Mouse (Mus musculus): ENCODE results near the gene Zfp11. TPM values are rescaled to one million over a fixed set of nuclear protein-coding genes. Genes with fewer than 3 reads are reported as not detected.

The Zfp11 gene
- 2.8 TPM for polyA plus RNA-seq (2014; fragmentation: Illumina TruSeq; extraction: RNeasy Lipid Tissue Mini Kit (QIAGEN cat#74804); ENCODE audit: low read depth, low replicate concordance)

DNA sequence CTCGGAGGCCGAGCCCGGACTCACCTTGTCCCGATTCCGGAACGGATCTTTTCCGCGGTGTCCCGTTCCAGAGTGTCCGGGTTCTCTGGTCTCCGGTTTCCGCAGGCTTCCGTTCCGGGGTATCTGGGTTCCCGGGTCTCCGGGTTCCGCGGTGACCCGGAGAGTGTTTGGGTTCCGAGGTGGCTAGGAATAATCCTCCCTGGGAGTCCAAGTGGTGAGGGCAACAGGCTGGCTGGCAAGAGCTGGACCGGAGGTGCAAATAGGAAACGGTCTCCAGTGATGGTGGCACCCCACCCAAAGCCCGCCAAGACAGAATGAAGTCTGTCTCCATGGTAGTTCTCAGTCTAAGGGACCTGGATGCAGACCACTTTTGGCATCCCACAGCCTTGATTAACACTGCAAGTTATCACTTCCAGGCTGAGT lies at the start of gene Zfp11:
Zfp11 (minus strand) TSS at position 64 of the 423 bp plus-strand sequence.

DNA sequence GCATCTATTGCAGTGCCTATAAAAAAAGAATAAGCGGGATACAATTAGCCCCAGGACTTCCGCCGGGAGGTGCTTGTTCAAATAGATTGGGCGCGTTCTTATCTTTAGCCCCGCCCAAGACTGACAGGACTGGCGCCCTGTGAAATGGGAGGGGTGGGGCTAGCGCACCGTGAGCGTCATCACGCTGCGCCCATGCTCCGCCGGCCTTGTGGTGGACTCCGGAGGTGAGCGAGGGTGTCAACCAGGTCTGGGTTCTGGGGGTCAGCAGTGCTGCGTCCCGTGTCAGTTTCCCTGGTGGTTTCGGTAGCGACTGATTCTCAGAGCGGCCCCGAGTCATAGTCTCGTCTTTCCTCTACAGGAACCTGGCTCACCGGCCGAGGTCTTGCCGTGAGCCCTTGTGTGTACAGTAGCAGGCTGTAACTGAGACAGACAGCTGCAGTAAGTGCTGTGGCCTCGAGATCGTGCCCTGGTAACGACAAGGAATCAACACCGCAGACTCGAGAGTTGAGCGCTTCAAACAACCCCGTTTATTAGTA lies 45.5 kb upstream of the Zfp11 start, which contains the start of gene Mrps17:
Mrps17 (plus strand) TSS at position 172 of the 536 bp plus-strand sequence.

DNA sequence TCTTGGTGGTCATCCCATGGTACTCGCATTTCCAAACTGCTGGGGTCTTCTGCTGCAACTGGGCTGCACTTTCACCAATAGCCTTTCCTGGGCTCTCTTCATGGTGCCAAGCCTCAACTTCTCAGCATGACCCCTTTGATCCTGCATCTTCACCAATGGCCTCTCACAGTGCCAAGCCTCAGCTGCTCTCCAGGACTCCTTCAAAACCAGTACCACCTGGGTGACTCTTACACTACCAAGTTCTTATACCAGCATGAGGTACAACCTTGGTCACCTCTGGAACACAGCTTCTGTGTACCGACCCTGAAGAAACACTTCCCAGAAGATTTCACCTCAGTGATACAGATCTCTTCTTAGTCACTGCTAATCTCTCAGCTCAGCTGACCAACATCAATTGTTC lies 38.5 kb upstream of the Zfp11 start, which contains the start of gene Sept14:
Sept14 (minus strand) TSS at position 101 of the 400 bp plus-strand sequence.

Other genes starting within 250 kb of the Zfp11 start
- gene Sfswap, start 168.9 kb downstream of the Zfp11 start, polyA plus RNA-seq (2014; fragmentation: Illumina TruSeq; extraction: RNeasy Lipid Tissue Mini Kit (QIAGEN cat#74804); ENCODE audit: low read depth, low replicate concordance): 38.6 TPM
- 0.86 TPM for gene Mmp17, start 85.9 kb downstream of the Zfp11 start, polyA plus RNA-seq (2014; fragmentation: Illumina TruSeq; extraction: RNeasy Lipid Tissue Mini Kit (QIAGEN cat#74804); ENCODE audit: low read depth, low replicate concordance)
- gene Sept14, start 38.4 kb upstream of the Zfp11 start, polyA plus RNA-seq (2014; fragmentation: Illumina TruSeq; extraction: RNeasy Lipid Tissue Mini Kit (QIAGEN cat#74804); ENCODE audit: low read depth, low replicate concordance): not detected
- 95.2 TPM for gene Mrps17, start 45.4 kb upstream of the Zfp11 start, polyA plus RNA-seq (2014; fragmentation: Illumina TruSeq; extraction: RNeasy Lipid Tissue Mini Kit (QIAGEN cat#74804); ENCODE audit: low read depth, low replicate concordance)
- 884 TPM for gene Nipsnap2, start 55.0 kb upstream of the Zfp11 start, polyA plus RNA-seq (2014; fragmentation: Illumina TruSeq; extraction: RNeasy Lipid Tissue Mini Kit (QIAGEN cat#74804); ENCODE audit: low read depth, low replicate concordance)
- gene Psph, start 117.3 kb upstream of the Zfp11 start, polyA plus RNA-seq (2014; fragmentation: Illumina TruSeq; extraction: RNeasy Lipid Tissue Mini Kit (QIAGEN cat#74804); ENCODE audit: low read depth, low replicate concordance): 9.4 TPM
- 11.9 TPM for gene Sumf2, start 176.9 kb upstream of the Zfp11 start, polyA plus RNA-seq (2014; fragmentation: Illumina TruSeq; extraction: RNeasy Lipid Tissue Mini Kit (QIAGEN cat#74804); ENCODE audit: low read depth, low replicate concordance)
- gene Chchd2, start 217.4 kb upstream of the Zfp11 start, polyA plus RNA-seq (2014; fragmentation: Illumina TruSeq; extraction: RNeasy Lipid Tissue Mini Kit (QIAGEN cat#74804); ENCODE audit: low read depth, low replicate concordance): 1,073 TPM
- 0.73 TPM for gene Zbed5, start 225.6 kb upstream of the Zfp11 start, polyA plus RNA-seq (2014; fragmentation: Illumina TruSeq; extraction: RNeasy Lipid Tissue Mini Kit (QIAGEN cat#74804); ENCODE audit: low read depth, low replicate concordance)
- gene Phkg1, start 228.4 kb upstream of the Zfp11 start, polyA plus RNA-seq (2014; fragmentation: Illumina TruSeq; extraction: RNeasy Lipid Tissue Mini Kit (QIAGEN cat#74804); ENCODE audit: low read depth, low replicate concordance): 59.8 TPM
- gene Nupr1l, start 238.4 kb upstream of the Zfp11 start, polyA plus RNA-seq (2014; fragmentation: Illumina TruSeq; extraction: RNeasy Lipid Tissue Mini Kit (QIAGEN cat#74804); ENCODE audit: low read depth, low replicate concordance): 0.86 TPM